16 mouse cellular contexts compared by ENCODE assay signal in the genomic region with DNA sequence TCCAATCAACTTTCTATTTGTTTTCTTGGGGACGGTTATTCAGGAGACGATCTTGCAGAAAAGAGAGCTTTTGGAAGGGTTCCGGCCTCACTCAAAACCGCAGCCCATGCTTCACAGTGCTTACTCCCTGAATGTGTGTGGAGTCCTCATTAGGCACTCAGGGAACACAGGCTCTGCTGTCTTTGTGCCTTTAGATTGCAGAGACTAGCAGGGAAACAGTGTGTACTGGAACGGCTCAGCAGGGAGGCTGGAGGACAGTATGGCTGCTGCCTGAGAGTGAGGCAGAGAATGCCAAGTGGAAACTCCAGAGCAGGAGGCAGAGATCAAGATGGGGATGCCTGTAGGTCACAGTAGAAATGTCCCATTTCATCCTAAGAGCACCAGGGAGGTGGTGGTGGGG.
DNase-seq lines count a peak whose midpoint lies in the region; ATAC-seq and TF ChIP-seq lines count a peak whose summit lies in the region.
"Had no signal": no experiment of that assay in that cellular context is flagged by ENCODE, and none has a peak within 500 bp of the region (broad histone marks: within the 10 kb centered on the region; RNA-seq: fewer than 3 reads in every experiment).

No protein-coding gene starts in this region.

- peak in 1 of 2 experiments; percentile 32 for DNase-seq in layer of hippocampus, adult 2 months (ENCODE audit: low spot score in 2 of 2)
- no peak for DNase-seq in layer of hippocampus, postnatal 10 days (ENCODE audit: low spot score in 2 of 2)
- peak; percentile 62 for DNase-seq in brain, adult 2 months (ENCODE audit: low read depth, low spot score)
- peak; percentile 66 to 70 for DNase-seq in cerebellum, adult 18-20 months
- no peak for DNase-seq in lung, postnatal 14 days
- no peak for DNase-seq in adipocyte (ENCODE audit: low spot score)
- DNase-seq in spleen, adult 18-20 months: no peak
- DNase-seq: adrenal gland, adult 2 months; heart, postnatal 14 days; kidney, postnatal 14 days; lung, postnatal 10 days had no signal

- no peak overlapping the region for H3K9ac ChIP-seq in forebrain, embryonic 16.5 days (replicated peaks; ENCODE audit: low read depth, low read length)
- H3K9ac ChIP-seq: embryonic facial prominence, embryonic 12.5 days; intestine, embryonic 15.5 days; liver, embryonic 12.5 days; neural tube, embryonic 15.5 days had no signal

- no peaks in the 10 kb centered on the region for H3K36me3 ChIP-seq in forebrain, embryonic 16.5 days (ENCODE audit: control insufficient read depth, insufficient read depth)
- H3K36me3 ChIP-seq: embryonic facial prominence, embryonic 12.5 days; intestine, embryonic 15.5 days; liver, embryonic 12.5 days; neural tube, embryonic 15.5 days had no signal

- peak overlapping the region; percentile 71 for H3K27ac ChIP-seq in layer of hippocampus, adult 2 months
- H3K27ac ChIP-seq in forebrain, embryonic 16.5 days (ENCODE audit: low read length): no peak overlapping the region
- H3K27ac ChIP-seq: embryonic facial prominence, embryonic 12.5 days; intestine, embryonic 15.5 days; liver, embryonic 12.5 days; neural tube, embryonic 15.5 days had no signal

- no peak for TF ChIP-seq CTCF in layer of hippocampus, adult 2 months (conservative IDR thresholded peaks at IDR 0.05)

- ATAC-seq in forebrain, embryonic 16.5 days: peak; percentile 74
- ATAC-seq: intestine, embryonic 15.5 days; liver, embryonic 12.5 days had no signal

- 32% methylated on average over 5 of the region's 5 CpGs for WGBS in forebrain, embryonic 16.5 days

- H3K4me2 ChIP-seq in forebrain, embryonic 16.5 days (ENCODE audit: low read length): no peak overlapping the region
- H3K4me2 ChIP-seq: embryonic facial prominence, embryonic 12.5 days; intestine, embryonic 15.5 days; liver, embryonic 12.5 days; neural tube, embryonic 15.5 days had no signal

- H3K9me3 ChIP-seq in forebrain, embryonic 16.5 days (ENCODE audit: control insufficient read depth, low read length): no peaks in the 10 kb centered on the region
- H3K9me3 ChIP-seq: embryonic facial prominence, embryonic 12.5 days; intestine, embryonic 15.5 days; liver, embryonic 12.5 days; neural tube, embryonic 15.5 days had no signal

- H3K27me3 ChIP-seq in forebrain, embryonic 16.5 days (replicated peaks; ENCODE audit: control insufficient read depth, insufficient read depth, low read length): no peaks in the 10 kb centered on the region
- H3K27me3 ChIP-seq: embryonic facial prominence, embryonic 12.5 days; intestine, embryonic 15.5 days; liver, embryonic 12.5 days; neural tube, embryonic 15.5 days had no signal

- peaks cover 4% of the 10 kb centered on the region; the same call in 1 of the 2 replicates for H3K4me1 ChIP-seq in forebrain, embryonic 16.5 days (replicated peaks; ENCODE audit: control insufficient read depth, insufficient read depth, low read length)
- H3K4me1 ChIP-seq: embryonic facial prominence, embryonic 12.5 days; intestine, embryonic 15.5 days; liver, embryonic 12.5 days had no signal

- no peak overlapping the region for H3K4me3 ChIP-seq in layer of hippocampus, adult 2 months
- no peak overlapping the region for H3K4me3 ChIP-seq in forebrain, embryonic 16.5 days (replicated peaks; ENCODE audit: low read length)
- H3K4me3 ChIP-seq: embryonic facial prominence, embryonic 12.5 days; intestine, embryonic 15.5 days; liver, embryonic 12.5 days; neural tube, embryonic 15.5 days had no signal

Comparison
In these comparisons a context has a peak if more than half of its experiments do, and no peak if none do; other contexts are left out.
1. DNase-seq: peak in brain, adult 2 months (single experiment) and cerebellum, adult 18-20 months (2 of 2); none in layer of hippocampus, postnatal 10 days (0 of 2), lung, postnatal 14 days (single experiment), adipocyte (single experiment) and spleen, adult 18-20 months (0 of 2).